Mouse (Mus musculus): ENCODE measurements around the gene Prpf38b. TPM values are rescaled to one million over a fixed set of nuclear protein-coding genes. Genes with fewer than 3 reads are reported as not detected.
"Not testable (repeated sequence)": the region's sequence is repeated elsewhere in the genome, so short reads cannot be mapped to it uniquely, and the experiment has no call there.

The Prpf38b gene
- total RNA-seq, 2 experiments from 2014 or later: 49.4 to 57.6 TPM

GRCm38 (mm10) chr3:108865129-108865528, 46.4 kb downstream of the Prpf38b start:
- no peak for DNase-seq
- intact Hi-C loops (cut with DNase I): no loop called here

GRCm38 (mm10) chr3:108863091-108863490, 48.4 kb downstream of the Prpf38b start:
- intact Hi-C loops (cut with DNase I): no loop called here
- no peak for DNase-seq

- intact Hi-C loops (cut with DNase I); DNase-seq: not testable (repeated sequence)
Observed at GRCm38 (mm10) chr3:108862282-108862681, 49.2 kb downstream of the Prpf38b start.

- intact Hi-C loops (cut with DNase I): no loop called here
- no peak for DNase-seq
Observed at GRCm38 (mm10) chr3:108860786-108861185, 50.7 kb downstream of the Prpf38b start.

GRCm38 (mm10) chr3:108858231-108858770, 53.2 kb downstream of the Prpf38b start:
- peak; percentile 54 for DNase-seq
- intact Hi-C loops (cut with DNase I): no loop called here

GRCm38 (mm10) chr3:108857714-108858113, 53.8 kb downstream of the Prpf38b start:
- intact Hi-C loops (cut with DNase I): no loop called here
- no peak for DNase-seq

GRCm38 (mm10) chr3:108857124-108857470, 54.4 kb downstream of the Prpf38b start:
- intact Hi-C loops (cut with DNase I): no loop called here

GRCm38 (mm10) chr3:108856386-108857123, 55.0 kb downstream of the Prpf38b start:
- intact Hi-C loops (cut with DNase I): no loop called here
- peak; percentile 13 for DNase-seq

More at GRCm38 (mm10) chr3:108857124-108857470, 54.4 kb downstream of the Prpf38b start:
- DNase-seq: no peak

GRCm38 (mm10) chr3:108855864-108856263, 55.7 kb downstream of the Prpf38b start:
- intact Hi-C loops (cut with DNase I): no loop called here
- peak; percentile 46 for DNase-seq

GRCm38 (mm10) chr3:108855371-108855770, 56.2 kb downstream of the Prpf38b start:
- intact Hi-C loops (cut with DNase I): no loop called here
- DNase-seq: peak; percentile 54

GRCm38 (mm10) chr3:108853266-108853665, 58.3 kb downstream of the Prpf38b start:
- no peak for DNase-seq
- intact Hi-C loops (cut with DNase I): no loop called here

Other genes with a start within 250 kb of the Prpf38b start
- 10 to 100 TPM; 13.9 to 16.2 TPM for gene Gpsm2, start 189.4 kb downstream of the Prpf38b start, total RNA-seq (2021)
- gene Aknad1, start 172.1 kb downstream of the Prpf38b start, total RNA-seq (2021): not detected
- 10 to 100 TPM; 10.6 to 12.2 TPM for gene Stxbp3, start 71.2 kb downstream of the Prpf38b start, total RNA-seq (2021)
- under 1 TPM in 1 of 2 experiments, not detected in 1; 0.14 TPM for gene Fndc7, start 21.7 kb downstream of the Prpf38b start, total RNA-seq (2021)
- gene Henmt1, start 28.1 kb upstream of the Prpf38b start, total RNA-seq (2021): 1 to 10 TPM; 4.4 to 5.8 TPM
- gene Gm9857, start 28.7 kb upstream of the Prpf38b start, total RNA-seq (2021): 1 to 10 TPM in 1 of 2 experiments, not detected in 1; 2.0 TPM
- 10 to 100 TPM; 83.0 to 84.2 TPM for gene Fam102b, start 115.9 kb upstream of the Prpf38b start, total RNA-seq (2021)
- gene Slc25a54, start 168.7 kb upstream of the Prpf38b start, total RNA-seq (2021): not detected
- gene Slc25a24, start 211.4 kb upstream of the Prpf38b start, total RNA-seq (2021): 1 to 10 TPM; 2.9 to 4.6 TPM

All from left cerebral cortex, postnatal 4 days (tissue).